Mouse (Mus musculus) lung, postnatal 4 days (tissue): ENCODE measurements around the gene Prss56.

Experiments
- DNase-seq, 2 experiments: peaks; one replicate each; pipeline ENCODE4 v3.0.0; 2021

Prss56 gene

DNA sequence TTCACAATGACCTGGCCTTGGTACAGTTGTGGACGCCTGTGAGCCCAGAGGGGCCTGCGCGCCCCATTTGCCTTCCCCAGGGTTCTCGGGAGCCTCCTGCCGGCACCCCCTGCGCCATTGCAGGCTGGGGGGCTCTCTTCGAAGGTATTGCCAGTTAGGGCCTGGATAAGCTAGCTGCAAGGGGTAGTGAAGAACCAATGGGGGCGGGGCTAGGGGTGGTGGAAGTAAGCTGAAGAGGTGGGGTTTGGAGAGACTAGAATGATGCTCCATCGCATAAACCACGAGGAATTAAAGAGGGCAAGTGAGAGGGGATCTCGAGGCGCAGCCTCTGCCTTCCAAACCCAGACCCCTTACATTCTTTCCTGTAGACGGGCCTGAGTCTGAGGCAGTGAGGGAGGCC, 2.4 kb downstream of the Prss56 start:
- DNase-seq: no peak

DNA sequence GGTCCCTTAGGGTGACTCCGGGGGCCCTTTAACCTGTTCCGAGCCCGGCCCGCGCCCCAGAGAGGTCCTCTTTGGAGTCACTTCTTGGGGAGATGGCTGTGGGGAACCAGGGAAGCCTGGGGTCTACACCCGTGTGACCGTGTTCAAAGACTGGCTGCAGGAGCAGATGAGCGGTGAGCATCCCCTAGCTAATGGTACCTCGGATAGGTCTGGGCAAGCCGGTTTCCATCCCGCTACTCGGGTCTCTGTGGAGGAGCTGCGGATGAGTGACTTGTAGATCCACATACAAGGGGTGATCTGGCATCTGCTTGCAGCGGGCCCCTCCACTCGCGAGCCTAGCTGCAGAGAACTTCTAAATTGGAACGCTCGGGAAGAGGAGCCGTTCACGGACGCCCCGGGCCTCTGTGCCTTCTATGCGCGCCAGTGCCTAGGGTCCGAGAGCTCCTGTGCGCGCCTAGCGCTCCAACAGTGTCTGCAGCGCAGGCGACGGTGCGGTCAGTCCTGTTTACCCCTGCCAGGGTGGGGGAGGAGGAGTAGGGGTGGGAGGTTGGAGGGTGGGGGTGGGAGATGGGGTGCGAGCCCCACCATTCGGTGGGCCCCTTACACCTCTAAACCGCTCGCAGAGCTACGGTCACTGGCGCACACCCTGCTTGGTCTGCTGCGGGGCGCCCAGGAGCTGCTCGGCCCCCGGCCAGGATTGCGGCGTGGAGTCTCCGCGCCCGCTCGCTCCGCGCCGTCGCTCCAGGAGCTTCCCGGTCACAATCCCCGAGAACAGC, 3.3 kb downstream of the Prss56 start:
- DNase-seq: no peak

DNA sequence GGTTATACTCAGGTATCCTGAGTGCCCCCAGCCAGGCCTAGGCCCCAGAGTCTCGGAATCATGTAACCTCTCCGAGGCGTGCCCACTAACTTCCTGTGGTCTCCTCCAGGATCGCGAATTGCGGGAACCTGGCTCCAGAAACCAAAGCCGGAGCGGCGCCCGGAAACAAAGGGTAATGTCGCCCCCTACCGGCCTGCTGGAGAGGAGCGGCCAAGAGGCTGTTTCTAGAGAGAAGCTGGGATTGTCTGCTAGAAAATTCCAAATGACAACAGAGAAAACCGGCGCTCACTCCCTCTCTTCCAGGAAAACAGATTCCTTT, 3.9 kb downstream of the Prss56 start:
- DNase-seq: peak; percentile 67 to 80

DNA sequence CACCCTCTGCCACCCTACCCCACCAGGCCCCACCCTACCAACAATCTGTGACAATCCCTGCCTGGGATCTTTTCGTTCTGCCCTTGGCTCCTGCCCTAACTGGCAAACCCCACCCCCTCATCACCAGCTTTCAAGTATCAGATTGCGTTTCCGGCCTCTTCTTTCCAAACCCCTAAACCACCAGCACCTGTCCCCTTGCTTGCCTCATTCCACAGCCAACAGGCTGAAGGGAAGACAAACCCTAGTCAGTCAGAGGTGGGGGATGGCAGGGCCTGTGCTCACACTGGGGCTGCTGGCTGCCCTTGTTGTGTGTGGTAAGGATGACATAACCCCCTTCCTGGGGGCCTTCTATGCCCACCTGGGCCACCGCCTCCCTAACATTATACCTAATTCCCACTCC, 7.3 kb downstream of the Prss56 start, which contains the start of gene Chrnd:
Gene Chrnd (plus strand): TSS at position 179 of the 400 bp plus-strand sequence.
- no peak for DNase-seq

DNA sequence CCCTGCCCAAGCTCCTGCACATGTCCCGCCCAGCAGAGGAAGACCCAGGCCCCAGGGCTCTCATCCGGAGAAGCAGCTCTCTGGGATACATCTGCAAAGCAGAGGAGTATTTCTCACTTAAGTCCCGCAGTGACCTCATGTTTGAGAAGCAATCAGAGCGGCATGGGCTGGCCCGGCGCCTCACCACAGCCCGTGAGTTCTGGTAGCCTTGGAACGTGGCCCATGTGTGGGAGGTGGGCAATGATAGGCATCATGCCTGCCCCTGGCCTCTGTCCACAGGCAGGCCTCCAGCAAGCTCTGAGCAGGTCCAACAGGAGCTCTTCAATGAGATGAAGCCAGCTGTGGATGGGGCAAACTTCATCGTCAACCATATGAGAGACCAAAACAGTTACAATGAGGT, 14.2 kb downstream of the Prss56 start:
- DNase-seq: peak in 1 of 2 experiments; percentile 17

DNA sequence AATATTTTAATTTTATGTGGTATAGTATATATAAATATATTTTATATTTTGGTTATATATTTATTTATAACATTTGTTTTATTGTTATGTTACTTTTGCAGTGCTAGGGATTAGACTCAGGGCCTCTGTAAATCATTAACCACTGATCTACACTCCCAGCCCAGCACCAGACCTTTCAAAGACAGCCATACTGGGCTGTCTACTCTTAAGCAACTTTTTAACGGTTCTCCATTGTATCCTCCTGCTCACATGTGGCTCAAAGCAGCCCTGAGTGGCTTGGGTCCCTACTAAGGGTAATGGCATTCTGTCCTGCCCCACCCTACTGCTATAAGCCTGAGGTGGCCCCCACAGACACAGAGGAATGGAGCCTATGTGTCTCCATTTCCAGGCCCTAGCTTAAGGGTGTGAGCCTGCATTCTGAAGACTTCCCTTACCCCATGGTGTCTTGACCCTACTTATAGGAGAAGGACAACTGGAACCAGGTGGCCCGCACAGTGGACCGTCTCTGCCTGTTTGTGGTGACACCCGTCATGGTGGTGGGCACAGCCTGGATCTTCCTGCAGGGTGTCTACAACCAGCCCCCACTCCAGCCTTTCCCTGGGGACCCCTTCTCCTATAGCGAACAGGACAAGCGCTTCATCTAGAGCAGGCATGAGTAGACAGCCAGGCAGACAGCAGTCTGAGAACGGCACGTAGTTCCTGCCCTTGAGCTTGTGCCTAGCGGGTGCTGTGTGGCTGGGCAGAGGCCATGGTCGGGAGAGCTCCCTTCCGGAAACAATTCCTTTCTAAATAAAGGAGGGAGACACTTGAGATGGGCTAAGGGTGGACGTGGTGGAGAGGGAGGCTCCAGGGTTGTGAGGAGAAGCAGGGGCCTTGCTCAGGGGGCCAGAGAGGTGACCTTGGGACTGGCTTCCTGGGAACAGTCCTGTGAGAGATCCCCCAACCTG, 15.3 kb downstream of the Prss56 start:
- DNase-seq: peak in 1 of 2 experiments; percentile 15

DNA sequence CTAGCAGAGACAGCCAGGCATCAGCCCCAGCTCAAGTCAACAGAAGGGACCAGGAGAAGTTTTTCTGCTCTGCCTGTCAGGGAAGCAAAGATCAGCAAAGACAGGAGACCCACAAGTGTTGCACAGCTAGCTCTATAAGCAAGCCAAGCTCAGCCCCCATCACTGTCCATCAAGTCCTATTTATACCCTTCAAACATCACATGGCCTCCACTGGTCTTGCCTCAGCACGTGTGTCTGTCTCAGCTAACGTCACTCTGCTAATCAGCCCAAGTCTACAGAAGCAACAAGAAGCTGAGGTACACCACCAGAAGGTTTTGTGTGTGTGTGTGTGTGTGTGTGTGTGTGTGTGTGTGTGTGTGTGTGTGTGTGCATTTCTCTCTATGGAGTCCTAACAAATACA, 17.7 kb downstream of the Prss56 start:
- DNase-seq: no peak

DNA sequence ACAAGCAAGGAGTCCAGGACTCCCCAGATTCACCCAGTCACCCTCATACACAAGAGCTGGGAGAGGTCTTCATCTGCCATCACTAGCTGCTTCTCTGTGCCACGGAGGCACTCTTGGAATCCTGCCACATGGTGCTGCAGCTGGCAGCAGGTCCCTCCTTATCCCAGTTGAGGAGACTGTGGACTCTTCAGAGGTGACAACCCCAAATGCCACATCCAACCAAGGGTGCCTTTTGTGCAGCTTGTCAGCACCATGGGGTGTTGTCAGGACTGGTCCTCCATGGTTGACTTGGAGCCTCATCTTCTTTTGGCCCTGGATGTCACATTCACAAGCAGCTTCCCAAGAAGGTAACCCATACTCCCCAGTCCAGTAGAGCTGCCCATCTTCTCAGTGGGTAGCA, 18.7 kb downstream of the Prss56 start:
- no peak for DNase-seq

DNA sequence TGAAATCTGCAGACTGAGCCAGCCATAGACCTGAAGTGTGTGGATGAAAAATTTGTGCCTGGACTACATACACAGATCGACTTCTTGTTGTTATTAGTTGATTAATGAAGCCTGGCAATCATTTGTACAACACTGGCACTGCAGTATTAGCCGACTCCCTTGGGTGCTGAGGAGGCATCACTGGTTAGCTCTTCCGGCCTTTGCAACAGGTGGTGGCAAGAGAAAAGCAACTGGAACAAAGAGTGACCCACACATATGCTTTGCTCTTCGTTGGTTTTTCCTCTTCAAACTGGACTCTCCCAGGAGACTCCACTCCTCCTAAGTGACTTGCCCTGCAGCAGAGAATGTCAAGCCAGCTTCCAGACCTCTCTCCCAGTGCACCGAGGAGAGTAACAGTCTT, 20.7 kb downstream of the Prss56 start:
- DNase-seq: no peak

DNA sequence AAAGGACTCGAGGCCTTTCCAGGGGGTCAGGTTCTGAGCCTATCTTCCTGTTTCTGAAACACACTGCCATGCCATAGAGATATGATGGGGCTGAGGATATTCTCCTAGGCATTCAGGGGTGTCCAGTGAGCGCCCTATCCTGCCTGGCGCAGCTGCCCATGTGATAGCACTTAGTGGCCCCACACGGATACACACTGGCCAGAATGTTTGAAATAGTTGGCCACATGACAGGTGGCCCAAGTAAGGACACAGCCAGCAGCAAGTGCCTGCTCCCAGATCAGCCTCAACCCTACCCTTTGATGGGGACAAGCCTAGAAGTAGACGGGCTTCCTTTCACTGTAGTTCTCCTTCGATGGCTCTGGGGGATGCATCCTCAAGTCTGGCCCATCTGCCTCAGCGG, 21.4 kb downstream of the Prss56 start, which contains the start of gene Chrng:
Gene Chrng (plus strand): TSS at position 193 of the 400 bp plus-strand sequence.
- no peak for DNase-seq

DNA sequence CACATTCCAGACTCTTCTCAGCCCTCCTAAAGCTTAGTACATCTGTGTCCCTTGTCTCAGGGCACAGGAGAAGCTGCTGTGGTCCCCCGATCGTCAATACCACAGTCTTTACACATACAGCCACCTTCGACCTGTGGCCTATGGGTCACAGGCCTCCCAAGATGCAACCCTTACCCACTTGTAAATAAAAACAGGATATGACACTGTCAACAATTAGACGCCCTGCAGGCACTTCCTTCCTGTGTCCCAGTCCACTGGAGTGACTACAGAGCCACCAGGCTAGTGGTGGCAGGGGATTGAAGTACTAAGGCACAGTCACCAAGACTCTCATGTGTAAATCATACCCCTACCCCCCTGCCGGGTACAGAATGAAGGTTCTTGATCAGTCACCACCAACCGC, 21.9 kb downstream of the Prss56 start:
- DNase-seq: no peak

DNA sequence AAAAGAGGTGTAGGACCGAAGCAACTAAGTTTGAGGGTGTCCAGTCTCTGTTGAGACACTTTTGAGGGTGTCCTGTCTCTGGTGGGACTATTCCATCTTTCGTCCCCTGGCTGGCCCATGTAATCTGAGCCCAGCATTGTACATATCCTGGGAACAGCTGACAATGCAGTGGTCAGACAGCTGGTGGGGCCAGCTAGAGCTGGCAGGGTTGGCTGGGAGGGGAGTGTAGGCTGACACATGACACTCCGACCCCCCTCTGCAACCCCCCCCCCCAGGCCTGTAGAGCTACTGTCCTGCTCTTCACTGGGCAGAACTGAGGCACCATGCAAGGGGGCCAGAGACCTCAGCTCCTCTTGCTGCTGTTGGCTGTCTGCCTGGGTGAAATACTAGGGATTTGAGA, 22.4 kb downstream of the Prss56 start:
- DNase-seq: peak in 1 of 2 experiments; percentile 55

DNA sequence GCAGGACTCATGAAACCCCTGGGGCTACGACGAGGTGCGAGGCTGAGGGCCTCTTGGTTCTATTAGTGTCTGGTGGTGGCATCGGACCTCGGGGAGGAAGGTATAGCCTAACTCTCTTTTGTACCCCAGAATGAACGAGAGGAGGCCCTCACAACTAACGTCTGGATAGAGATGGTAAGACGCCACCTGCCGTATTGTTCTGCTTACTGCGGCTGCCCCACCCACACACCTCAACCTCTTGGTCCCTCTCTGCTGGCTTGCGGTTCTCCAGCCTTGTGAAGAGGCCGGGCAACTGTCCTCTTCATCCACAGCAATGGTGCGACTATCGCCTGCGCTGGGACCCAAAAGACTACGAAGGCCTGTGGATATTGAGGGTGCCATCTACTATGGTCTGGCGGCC, 23.2 kb downstream of the Prss56 start:
- peak in 1 of 2 experiments; percentile 27 for DNase-seq

DNA sequence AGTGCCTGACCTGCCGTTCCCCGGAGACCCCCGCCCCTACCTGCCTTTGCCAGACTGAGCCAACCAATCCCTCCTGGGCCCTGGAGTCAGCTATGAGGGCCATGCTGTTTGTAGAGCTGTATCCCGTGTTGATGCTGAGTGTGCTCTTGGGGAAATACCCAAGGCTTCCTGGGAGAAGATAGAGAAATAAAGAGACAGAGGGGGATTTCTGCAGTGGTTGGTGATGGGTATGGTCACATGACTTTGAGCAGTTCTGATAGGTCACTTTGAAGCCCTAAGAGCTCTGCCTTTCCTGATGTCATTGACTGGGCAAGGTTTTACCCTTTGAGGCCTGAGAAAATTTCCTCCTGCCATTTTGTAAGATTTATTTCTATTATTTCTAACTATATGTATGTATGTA, 28.3 kb downstream of the Prss56 start:
- DNase-seq: no peak

DNA sequence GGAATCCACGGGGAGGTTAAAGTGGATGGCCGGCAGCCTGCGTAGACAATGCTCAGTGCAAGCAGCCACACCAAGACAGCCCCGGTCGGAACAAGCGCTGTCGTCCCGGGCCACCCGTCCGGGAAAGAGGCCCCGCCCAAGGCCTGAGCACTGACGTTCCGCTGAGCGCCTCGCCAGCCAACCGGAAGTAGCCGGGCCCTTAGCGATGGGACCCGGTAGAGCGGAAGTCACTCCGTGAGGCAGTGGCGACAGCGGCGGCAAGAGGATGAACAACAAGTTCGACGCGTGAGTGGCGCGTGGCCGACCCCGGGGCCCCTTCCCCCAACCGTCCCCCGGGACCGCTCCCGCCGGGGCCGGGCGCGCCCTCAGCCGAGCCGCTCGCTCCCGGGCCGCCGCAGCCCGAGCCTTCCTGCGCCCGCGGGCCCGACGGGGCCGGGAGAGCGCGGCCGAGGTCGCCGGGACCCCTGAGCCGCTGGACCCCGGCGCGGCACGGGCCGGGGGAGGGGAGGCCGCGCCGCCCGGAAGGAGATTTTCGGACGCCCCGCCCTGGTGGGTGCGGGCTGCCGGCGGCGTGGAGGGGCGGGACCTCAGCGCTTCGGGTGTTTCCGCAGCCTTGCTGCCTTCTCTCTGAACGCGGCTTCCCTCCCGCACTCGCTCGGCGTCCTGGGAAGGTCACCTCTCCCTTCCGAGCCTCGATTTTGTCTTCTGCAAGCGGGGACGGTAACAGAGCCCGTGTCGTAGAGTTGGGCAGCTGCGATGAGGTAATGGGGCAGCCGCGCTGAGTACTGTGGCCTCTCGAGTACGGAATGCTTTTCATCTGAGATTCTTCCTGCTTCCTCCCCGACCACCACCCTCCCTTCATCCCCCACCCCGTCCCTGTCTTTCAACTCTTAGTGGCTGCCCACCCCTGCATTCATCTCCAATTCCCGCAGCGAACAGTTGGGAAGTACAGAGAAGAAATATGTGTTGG, 30.9 kb downstream of the Prss56 start, which contains the start of gene Eif4e2:
Gene Eif4e2 (plus strand): TSS at position 180 of the 970 bp plus-strand sequence.
- peak; percentile 97 to 98 for DNase-seq

DNA sequence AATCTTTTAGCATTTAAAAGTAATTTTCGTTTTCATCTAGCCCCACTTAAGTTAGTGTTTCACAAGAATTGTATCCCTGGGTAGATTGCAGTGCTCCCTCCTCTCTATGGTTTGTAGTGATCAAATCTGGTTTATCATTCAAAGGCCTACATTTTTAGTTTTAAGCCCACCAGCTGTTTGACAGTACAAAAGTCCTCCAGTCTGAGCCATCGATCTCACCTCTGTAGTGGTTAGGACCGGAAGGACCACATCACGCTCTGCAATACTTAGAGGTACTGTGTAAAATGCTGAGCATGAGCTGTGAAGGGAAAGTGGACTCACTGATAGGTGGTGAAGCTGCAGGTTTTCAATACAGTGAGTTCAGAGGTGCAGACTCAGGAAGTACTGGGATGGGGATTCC, 31.6 kb downstream of the Prss56 start:
- DNase-seq: no peak

DNA sequence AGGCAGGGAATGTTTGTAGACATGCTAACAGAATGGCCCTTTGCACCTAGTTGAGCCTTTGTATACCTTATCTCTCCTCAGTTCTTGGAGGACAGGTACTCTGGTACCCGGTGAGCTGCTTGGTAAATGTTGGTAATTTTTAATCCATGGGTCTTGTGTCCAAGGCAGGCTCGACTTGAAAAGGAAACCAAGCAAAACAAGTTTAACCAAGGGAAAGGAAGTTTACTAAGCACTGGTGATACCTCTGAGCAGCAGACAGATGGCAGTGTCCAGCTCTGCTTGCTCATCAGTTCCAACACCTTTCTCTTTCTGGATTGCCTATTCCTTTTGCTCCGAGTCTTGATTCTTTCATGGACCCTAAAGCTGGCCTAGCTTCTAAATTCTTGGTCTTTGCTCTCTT, 34.8 kb downstream of the Prss56 start:
- no peak for DNase-seq

DNA sequence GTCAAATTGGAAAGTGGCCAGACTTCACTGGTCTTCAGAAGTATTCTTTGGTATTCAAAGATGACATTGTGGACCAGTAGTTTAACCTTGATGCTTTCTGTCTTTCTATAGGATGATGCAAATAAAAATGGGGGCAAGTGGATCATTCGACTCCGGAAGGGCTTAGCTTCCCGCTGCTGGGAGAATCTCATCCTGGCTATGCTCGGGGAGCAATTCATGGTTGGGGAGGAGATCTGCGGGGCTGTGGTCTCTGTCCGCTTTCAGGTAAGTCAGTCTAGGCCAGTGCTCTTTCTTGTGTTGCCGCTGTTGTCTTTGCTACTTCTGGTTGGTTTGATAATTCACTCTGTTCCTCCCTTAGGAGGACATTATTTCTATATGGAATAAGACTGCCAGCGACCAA, 42.6 kb downstream of the Prss56 start:
- DNase-seq: no peak

DNA sequence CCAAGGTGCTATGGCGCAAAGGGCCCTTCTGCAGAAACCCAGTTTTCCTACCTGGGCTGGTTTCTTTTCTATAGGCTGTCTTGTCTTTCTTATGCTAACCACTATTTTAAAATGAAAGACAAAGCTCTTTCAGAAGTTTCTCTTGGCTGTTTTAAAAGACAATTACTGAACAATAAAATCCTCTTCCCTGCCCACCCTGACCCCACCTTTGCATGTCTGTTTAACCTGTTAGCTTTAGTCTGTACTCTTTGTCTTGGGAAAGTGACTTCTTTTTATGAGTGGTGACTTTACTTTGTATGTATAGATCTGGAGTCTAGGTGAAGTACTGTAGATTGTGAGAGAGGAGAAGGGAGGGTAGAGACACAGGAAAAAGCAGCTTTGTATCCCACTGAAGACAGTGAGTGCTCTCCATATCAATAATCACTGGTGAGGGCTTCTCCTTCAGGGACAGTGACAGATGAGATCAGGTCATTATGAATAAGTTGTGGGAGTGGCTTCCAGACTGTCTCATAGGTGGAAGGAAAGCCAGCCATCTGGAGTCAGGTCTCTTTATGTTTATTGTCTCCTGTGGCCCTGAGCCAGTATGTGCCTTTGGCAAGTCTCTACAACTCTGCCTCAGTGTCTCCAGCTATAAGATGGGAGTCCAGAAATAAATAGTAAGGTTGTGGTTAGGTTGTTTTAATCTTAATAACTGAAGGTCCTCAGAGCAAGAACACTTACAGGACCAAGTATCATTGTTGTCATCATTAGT, 43.5 kb downstream of the Prss56 start:
- DNase-seq: no peak

DNA sequence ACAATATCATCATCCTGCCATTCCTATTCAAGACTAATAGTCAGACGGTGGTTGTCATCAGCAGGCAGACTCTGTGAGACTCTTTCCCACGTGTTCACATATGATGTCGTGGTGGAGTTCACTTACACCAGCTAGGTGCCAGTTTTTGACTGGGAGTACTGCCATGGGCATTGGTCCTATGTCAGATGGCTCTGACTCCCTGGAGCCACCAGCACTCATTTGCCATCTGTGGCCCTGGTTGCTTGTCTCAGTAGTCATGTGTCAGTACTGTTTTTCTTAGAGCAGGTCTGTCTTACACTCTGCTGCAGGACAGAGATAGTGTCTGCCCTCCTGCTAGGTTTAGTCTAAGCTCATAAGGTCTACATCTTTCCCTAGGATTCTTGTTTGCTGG, 44.0 kb downstream of the Prss56 start:
- DNase-seq: no peak

DNA sequence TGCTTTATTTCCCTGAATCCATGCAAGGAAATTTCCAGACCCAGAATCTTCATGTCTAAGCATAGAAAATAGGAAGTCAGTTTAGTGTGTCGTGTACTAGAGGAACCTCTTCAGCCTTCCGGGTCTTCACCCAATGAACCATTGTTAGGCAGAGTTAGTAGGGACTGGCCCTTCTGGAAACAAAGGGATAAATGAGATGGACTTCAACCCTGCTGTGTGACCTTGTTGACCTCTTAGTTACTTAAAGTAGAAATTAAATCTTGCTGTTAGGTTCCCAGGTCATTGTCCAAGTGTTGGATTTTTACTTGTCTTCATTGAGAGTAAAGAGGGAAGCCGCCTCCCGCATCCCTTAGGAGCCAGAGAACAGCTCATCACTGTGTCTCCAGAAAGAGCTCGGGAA, 47.5 kb downstream of the Prss56 start:
- DNase-seq: no peak

DNA sequence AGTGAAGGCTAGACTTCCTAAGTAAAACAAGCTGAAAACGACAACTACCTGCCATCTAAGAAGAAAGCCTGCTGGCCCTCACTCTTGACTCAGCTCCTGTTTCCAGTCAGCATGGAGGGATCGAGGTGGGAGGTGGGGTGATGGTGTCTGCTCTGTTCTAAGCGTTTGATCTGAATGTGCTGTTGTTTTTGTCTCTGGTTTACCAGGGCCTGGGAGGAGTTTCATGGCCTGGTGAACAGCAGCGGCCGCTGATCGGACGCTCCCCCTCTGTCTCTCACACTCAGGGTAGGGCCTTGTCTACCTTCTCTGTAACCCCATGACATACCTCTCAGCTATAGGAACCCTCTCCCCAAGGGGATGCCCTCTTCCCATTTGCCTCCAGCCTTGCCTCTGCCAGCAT, 49.1 kb downstream of the Prss56 start:
- DNase-seq: no peak
